Mouse (Mus musculus): Measurements from ENCODE around the gene Prkar1b.

Prkar1b gene

DNA sequence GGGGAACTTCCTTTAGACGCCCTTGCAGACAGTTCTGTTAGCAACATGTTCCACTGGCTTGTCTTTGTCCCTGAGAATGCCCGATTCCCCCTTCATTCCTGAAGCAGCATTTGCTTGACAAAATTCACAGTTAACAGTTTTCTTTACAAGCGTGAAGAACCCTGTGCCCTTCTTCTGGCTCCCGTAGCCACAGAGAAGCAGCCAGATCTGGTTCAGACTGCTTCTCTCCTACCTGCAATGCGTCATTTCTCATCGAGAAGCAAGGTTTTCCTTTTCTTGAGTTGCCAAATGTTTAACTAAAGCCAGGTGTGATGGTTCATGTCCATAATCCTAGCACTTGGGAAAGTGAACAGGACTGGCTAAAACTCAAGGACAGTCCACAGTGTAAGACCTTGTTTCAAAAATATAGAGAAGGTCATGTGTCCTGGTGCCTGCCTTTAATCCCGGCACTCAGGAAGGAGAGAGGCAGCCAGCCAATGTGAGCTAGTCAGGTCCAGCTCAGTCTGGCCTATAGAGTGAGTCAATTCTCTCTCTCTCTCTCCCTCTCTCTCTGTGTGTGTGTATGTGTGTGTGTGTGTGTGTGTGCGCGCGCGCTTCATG lies 3.2 kb downstream of the Prkar1b start:
- no peak for DNase-seq (ENCODE audit: extremely low spot score, low spot score)

DNA sequence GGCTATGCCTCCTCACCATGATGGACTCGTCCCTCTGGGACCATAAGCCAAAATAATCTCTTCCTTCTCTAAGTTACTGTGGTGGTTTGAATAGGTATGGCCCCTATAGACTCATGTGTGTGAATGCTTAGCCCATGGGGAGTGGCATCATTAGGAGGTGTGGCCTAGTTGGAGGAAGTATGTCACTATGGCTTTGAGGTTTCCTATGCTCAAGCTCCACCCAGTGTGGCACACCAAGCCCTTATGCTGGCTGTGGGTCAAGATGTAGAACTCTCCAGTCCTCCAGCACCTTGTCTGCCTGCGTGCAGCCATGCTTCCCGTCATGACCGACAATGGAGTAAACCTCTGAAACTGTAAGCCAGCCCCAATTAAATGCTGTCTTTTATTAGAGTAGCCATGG lies 4.1 kb downstream of the Prkar1b start:
- DNase-seq (ENCODE audit: extremely low spot score, low spot score) = no peak

DNA sequence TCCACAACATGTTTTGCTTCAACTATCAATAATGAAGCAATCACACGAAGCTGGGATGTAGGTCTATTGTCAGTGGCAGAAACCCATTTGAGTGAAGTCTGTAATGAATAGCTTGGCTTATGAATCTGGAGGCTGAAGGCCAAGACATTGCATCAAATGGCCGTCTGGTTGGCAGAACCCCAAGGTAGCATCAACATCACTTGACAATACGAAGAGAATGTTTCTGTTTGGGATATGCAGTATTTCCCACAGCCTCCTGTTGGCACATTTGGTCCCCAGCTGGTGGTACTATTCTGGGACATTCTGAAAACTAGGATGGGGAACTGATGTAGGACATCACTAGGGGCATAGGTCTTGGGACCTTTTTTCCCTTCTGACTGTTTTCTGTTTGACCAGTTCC lies 5.9 kb downstream of the Prkar1b start:
- DNase-seq (ENCODE audit: extremely low spot score, low spot score) = no peak

DNA sequence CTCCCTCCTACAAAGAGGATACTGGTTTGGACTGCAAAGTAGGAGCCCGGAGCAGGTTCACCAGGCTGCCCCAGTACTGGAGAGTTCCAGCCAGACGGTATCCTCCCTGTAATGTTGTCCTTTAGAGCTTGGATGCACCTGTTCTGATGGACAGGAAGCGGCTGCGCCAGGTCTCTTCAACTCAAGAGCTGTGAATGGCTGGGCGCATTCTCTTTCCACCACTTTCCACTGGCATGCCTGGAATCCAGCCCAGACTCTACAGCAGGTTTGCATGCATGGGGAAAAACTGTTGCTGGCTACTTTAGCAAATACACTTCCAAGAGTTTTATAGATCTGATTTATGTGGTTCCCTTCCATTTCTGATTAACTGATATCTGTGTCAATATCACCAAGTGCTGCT lies 8.5 kb downstream of the Prkar1b start:
- no peak for DNase-seq (ENCODE audit: extremely low spot score, low spot score)

DNA sequence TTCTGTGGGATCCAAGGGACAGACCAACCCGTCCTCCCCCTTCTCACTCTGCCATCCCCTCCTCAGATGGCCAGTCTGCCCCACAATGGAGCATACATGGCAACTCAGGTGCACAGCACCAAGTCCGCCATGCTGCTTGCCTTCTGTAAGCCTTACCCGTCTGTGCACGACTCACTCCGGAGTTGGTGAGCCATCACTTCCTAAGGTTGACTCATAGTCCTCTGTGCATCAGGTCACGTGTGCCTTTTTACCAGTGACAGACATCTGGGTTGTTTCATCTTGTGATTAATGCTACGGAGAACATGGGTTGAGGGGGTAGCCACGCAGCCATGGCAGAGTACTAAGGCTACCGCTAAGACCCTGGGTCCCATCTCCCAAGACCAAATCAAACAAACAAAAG lies 9.2 kb downstream of the Prkar1b start:
- DNase-seq (ENCODE audit: extremely low spot score, low spot score) = no peak

DNA sequence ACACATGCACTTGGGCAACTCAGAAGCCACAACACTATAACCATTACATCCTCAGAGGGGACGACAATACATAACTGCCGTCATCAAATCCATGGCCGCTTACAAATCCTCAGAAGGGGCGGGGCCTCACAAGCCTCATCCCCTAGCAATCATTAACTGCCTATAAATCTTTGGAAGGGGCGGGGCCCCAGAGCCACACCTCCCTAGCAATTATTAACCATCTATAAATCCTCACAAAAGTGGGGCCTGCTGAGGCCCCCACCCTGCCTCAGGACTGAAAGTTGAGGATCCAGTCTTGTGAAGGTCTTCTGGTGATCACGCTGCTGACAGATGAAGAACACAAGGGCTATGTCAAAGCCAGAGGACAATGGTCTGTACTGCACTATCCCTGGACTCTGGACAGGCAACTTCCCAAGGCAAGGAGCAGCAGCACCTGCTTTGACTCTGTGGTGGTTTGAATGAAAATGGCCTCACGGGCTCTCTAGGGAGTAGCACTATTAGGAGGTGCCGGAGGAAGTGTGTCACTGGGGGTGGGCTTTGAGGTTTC lies 10.8 kb downstream of the Prkar1b start:
- DNase-seq (ENCODE audit: extremely low spot score, low spot score) = no peak

DNA sequence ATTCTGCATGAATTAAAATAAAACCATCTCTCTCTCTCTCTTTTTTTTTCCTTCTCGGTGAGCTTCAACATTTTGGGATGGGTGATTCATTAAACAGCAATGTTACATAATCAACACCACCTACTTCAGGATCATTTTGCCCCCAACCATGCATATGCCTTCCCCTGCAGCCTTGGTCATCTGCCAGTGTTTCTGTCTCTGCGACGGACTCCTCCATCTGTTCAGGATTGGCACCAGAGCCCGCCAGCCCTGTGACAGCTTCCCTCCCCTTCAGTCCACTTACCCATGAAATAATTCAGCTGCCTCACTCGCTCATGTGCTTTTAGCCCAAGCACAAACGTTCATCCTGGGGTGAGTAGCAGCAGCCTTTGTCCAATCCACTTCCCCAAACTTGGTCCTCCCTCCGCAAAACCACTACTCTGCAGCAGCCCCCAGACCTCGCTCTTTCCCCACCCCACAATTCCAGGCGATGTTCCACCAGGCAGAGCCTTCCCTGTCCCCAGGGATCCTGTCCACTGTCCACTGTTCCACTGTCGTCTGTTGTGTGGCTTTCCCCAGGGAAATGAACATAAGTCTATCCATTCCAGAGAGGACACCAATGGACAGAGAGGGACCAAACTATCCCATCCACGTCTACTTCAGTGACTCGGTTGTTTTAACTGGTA lies 11.4 kb downstream of the Prkar1b start:
- no peak for DNase-seq (ENCODE audit: extremely low spot score, low spot score)

DNA sequence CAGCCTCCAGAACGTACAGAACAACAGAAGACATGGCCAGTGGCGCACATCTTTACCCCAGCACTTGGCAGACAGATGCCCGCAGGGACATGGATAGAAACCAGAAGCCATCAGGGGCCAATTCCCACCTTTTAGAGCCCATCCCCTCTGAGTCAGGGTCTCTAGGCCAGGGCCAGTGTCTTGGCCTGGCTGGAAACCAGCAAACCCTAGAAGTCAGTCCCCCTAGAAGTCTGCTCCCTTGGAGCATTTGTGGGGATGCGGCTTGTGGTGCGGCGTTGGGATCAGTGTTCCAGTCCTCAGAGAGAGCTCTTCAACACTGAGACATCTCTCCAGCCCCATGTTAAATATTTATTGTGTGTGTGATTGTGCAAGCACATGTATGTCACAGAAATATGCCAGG lies 12.6 kb downstream of the Prkar1b start:
- DNase-seq (ENCODE audit: extremely low spot score, low spot score) = no peak

DNA sequence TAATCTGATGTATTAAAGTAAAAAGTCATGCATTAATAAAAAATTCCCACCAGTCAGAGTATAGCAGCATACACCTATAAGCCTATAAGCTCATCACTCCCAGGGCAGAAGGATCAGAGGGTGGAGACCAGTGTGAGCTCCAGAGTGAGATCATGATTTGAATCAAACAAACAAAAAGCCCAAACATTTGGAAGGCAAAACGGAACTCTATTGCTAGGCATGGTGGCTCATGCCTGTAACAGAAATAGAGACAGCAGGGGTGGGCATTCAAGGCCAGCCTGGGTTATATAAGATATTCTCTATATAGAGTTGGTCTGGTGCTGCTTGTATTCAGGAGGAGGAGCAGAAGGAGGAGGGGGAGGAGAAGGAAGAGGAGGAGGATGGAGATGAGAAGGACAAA lies 13.5 kb downstream of the Prkar1b start:
- DNase-seq (ENCODE audit: extremely low spot score, low spot score) = no peak

DNA sequence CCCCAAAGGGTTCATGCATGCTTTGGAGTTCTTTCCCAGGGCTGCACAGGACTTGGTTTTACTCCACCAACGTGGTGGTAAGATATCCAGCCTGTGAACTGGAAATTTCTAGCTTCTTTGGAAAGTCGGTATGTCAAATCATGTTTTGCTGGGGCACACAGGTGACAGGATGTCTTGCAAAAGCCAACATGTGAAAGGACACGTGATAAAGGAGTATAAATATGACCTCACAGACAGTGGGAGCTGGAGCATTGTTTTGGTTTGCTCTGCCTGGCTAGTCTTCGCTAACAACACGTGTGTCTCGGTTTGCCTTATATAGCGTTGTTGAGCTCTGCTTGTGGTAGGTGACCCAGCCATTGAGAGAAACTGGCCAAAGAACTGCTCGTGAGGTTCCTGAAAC lies 15.3 kb downstream of the Prkar1b start:
- no peak for DNase-seq (ENCODE audit: extremely low spot score, low spot score)

DNA sequence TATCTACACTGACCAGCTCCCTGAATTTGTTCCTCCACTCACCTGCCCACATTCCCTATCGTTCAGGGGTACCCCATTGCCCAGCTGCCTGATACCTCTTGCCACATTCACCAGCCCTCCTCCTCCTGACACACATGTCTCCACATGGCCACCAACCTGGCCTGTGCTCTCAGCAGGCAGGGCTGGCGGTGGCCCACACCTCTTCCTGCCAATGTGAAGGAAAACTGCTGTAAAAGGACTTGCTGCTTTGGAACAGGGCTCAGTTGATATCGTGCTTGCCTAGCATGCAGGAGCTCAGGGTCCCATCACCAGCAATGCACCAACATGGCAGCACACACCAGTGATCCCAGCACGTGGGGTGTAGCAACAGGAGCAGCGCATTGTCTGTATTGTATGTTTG lies 19.4 kb downstream of the Prkar1b start:
- DNase-seq (ENCODE audit: extremely low spot score, low spot score) = no peak

DNA sequence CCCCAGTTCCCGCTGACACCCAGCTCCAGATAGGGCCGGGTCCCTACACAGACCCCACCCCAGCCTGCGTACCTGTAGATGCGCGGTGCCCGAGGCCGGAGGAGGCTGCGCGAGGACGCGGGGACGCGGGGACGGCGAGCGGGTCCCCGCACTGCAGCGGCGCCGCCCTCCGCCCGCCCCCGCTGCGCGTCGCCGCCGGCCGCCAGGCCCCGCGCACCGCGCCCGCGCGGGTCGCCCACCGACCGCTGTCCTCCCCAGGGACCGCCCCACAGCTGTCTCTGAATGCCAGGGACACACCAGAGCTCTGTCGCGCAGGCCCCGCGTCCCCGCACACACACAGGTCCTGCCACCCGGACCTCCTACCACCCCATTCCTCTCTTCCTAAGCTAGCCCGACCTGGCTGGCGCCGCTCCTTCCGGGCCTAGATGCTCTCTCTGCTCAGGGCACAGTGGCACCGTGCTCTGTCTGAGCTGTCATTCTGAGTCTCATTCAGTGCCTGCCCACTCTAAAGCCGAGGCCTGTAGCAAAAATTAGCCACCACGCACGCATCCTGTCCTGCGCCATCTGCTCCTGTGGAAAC lies 20.1 kb downstream of the Prkar1b start:
- DNase-seq (ENCODE audit: extremely low spot score, low spot score) = peak; percentile 40

DNA sequence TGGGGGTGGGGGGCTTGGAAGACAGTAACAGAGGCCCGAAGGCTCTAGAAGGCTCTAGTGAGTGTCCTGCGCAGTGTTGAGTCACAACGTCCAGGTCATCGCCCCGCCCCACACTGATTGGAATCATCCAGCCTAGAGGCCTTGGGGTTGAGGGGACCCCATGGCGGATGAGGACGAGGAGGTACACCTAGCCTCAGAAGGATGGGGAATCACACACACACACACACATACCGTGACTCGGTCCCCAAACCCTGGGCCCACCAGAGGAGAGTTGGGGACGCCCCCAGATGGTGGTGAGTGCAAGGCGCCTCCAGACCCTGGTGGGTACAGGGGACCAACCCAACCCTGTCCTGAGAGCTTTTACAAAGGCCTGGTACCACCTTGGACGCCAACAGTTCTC lies 20.7 kb downstream of the Prkar1b start:
- peak; percentile 22 for DNase-seq (ENCODE audit: extremely low spot score, low spot score)

DNA sequence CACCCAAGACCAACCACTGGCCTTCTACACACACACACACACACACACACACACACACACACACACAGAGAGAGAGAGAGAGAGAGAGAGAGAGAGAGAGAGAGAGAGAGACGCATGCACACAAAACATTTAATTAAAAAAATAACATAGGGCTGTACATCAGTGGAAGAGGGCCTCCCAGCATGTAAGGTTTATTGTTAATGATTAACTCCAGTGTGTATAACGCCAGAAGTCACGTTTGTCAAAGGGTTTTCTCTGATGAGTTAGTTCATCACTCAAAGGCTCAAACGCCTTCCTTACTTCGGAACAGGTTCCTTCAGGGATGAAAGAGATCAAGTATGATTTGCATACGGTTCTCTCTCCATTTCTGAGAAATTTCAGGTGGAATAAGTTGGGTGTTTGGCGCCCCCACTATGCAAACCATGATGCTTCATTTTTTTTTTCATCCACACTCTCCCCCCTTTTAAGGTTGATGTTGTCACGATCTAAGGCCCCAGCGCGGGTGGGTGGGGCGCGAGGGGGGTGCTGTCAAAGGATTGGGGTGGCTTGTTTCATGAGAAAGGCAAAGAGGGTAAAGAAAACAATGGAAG lies 21.2 kb downstream of the Prkar1b start:
- no peak for DNase-seq (ENCODE audit: extremely low spot score, low spot score)

DNA sequence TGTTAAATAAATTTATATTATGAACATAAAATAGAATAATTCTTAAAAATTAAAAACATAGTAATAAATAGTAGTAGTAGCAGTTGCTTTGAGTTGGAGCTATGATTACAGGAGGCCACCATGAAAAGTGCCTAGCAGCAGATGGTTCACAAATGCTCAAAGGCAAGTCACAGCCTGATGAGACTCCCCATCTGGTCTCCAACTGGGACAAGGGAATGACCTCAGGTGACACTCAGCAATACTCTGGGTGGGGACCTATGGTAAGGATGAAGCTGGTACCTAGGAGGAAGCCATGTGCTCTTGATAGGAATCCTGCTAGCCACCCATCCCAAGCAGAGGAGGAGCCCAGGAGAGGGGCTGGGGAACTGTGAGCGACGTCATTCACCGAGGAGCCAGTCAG lies 24.1 kb downstream of the Prkar1b start:
- no peak for DNase-seq (ENCODE audit: extremely low spot score, low spot score)

DNA sequence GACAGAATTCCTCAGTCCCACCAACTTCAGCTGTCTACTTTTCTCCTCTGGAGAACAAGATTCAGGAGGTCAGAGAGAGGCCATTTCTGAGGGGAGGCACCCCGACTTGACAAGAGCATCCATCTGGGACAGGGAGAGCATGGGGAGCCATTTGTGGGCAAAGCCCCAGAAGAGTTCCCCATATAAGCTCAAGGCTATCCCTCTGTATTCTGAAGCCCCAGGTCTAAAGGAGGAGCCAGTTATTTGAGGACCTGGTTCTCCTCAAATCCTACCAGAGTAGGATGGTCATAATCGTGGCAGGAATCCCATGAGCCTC lies 30.9 kb downstream of the Prkar1b start:
- no peak for DNase-seq (ENCODE audit: extremely low spot score, low spot score)

DNA sequence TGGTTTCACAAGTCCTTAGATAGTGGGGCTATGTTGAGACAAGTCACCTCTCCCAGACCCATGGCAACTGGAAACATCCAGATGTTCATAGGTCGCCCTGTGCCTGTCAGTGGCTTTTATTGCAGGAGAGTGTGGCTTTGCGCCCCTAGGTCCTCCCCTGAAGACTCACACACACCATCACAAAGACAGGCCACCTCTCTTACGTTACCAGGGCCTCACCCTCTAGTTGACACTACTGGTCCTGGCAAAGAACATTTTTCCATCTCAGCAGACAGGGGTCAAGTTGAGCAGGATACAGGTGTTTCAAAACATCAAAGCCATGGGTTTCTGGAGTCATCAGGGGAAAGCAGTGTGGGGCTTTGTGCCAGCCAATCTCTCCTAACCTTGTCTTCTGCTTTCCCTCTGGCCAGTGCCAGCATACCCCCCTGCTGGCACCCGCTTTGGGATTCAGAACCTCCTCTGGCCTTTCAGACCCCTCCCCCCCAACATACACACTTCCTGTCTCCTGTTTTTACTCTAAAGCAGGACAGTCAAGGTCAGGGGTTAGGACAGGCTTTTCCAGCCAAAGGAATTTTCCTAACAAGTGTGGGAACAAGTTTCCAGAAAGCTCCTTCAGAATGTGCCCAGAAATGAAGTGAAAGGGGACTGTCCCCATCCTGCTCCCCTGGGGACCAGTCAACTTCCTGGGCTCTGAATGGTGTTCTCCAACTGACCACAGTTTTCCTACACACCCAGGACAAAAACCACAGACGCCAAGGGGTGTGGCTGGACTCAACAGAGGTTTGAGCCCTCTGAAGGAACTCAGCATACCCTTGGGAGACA lies 31.5 kb downstream of the Prkar1b start:
- DNase-seq (ENCODE audit: extremely low spot score, low spot score) = no peak

DNA sequence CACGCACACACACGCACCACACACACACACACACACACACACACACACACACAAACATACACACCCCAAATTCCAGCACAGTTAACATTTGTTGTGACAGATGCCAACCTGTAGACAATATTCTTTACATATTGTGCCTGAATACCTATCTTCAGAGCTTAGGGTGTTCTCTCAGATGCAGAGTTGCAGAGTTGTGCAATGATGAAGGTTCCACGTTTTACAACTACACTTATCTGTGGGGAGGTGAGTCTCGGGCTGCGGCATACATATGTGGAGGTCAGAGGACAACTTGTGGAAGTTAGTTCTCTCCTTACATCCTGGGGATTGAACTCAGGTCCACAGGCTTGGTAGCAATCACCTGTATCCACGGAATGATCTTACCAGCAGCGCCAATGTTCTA lies 34.3 kb downstream of the Prkar1b start:
- no peak for DNase-seq (ENCODE audit: extremely low spot score, low spot score)

DNA sequence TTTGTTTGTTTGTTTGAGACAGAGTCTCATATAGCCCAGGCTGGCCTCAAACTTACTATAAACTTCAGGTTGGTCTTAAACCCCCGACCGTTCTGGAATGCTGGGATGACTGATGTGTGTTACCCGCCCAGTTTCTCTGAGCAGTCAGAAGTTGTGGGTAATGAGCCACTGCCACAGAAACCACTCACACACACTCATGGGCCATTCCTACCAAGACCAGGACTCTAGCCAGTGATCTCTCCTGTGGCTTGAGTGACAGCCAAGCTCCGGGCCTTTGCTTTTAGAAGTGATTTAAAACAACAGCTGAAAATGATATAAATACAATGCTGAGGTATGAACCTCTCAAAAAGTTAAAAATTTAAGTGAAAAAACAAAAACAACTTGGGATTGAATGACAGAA lies 34.9 kb downstream of the Prkar1b start:
- no peak for DNase-seq (ENCODE audit: extremely low spot score, low spot score)

DNA sequence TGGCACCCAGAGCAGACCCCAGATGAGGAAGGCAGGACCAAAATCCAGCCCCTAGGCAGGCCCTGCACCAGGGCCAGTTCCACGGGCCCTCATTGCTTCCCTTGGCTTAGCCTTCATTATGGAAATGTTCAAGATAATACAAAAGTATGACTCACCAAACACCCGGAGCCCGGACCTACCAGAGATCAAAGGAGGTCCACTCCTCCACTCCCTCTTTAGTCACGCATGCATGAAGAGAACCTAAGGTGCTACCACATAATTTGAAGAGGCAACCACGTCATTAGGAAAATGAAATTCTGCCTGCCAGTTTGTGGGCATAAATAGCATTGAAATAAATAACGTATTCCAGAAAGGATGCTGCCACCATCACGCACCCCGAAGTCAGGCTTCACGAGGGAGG lies 37.4 kb downstream of the Prkar1b start:
- DNase-seq (ENCODE audit: extremely low spot score, low spot score) = no peak

DNA sequence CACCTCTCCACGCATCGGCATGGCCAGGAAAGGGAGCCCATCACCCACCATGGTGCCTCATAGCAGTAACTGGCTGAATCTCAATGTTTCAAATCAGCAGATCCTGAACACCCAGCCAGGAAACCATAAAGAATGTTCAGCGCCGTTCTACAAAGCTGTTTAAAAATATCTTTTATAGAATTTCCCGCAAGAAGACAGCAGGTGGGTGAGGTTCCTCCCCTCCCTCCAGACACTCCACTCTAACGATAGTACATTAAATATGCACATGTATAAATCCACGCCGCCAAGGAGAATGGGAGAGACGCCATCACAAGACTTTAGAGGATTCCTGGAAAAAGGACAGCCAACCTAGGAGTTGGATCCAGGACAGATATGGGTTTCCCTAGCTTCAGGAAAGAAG lies 37.8 kb downstream of the Prkar1b start:
- no peak for DNase-seq (ENCODE audit: extremely low spot score, low spot score)
